Mouse (Mus musculus): ENCODE results near the gene Cyb561a3.
"Not testable (repeated sequence)": the region's sequence is repeated elsewhere in the genome, so short reads cannot be mapped to it uniquely, and the experiment has no call there.

Gene Cyb561a3

DNA sequence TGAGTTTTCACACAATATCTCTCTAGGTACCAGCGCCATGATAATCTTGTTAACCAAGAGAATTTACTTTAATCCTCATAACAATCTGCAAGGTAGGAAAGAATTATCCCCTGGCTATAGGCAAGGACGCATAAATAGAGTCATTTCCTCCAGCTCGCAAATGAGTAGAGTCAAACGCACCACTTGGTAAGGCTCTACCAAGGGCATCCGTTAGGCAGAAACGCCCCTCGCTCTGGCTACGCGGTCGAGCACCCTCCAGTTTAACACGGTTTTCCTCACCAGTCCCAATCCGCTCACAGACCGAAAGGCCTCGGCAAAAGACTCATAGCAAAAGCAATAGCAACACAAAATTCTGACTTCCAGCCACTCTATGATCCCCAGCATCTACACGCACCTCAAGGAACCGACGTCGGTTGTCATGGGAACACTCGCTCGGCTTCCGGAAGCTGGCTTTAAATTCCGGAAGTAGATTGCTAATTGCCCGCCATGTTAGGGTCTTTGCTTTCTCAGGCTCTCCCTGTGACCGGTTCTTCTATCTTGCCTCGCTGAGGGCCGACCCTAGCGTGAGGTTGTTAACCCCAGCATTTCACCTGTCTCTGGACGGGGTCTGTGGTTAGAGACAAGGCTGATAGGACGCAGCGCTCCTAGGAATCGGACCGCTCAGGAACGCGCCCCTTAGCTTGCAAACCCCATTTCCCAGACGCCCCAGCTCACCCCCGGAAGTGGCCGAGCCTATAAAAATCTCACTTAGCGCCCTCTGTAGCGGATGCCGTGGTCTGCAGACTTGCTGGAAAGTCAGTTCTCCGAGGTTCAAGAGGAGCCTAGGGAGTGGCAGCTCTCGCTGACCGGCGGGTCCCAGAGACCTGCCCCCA is at the start of gene Cyb561a3, which contains the start of gene Tmem138:
TSS of gene Cyb561a3 (plus strand) at position 483 of the 872 bp plus-strand sequence.
TSS of gene Tmem138 (minus strand) at position 673 of the 872 bp plus-strand sequence.
- peak; percentile 94 to 95 for DNase-seq

GRCm38 (mm10) chr19:10530082-10530481 is 46.9 kb upstream of the Cyb561a3 start:
- no peak for DNase-seq

DNA sequence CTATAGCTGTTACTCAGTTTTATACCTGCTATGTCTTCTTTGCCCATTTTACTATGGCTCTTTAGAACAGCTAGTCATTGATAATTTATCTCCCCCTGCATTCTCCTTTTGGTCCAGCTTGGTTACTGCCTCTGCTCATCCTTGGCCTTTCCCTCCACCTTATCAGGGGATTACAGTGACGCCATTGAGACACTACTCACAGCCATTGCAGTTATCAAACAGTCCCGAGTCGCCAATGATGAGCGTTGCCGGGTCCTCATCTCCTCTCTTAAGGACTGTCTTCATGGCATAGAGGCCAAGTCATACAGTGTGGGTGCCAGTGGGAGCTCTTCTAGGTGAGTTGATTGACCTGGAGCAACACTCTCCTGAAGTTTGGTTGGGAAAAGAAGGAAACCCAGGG is 37.5 kb upstream of the Cyb561a3 start:
- DNase-seq: no peak

DNA sequence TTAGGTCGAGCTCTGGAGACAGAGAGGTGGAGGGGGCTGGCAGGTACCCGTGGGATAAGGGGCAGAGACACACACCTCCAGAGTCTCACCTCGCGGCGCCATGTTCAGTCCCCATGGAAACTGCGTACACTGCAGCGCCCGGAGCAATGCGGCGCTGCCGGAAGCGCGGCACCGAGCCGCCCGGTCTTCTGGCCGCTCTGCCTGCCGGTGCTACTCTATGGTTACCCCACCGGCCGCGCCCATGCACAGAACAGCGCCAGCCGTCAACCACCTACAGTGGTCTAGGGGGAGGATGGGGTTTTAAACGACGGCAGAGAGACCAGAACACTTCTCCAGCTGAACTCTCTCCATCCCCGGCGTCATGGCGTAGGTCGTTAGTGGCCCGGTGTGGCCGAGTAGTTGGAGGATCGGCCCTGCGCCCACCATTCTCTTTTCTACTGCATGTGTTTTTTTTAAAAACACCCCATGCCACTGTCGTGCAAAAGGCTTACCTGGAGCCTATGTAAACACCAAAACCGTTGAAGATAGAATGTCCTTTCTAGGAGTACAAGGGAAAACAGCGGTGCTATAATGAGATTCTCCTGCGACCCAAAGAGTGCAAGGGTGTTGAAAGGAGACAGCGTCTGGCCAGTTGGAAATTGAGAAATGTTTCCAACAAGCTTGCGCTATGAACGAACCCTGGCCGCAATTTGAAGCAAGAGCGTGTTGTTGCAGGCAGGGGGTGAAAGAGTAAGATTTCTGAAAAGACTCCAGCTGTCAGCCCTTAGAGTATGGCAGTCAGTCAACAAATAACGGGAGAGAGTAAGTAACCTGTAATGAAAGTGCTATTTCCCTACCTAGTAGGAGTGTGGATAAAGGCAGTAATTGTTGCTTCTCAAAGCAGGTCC is 21.1 kb upstream of the Cyb561a3 start, which contains the start of gene Tmem216:
TSS of gene Tmem216 (minus strand) at position 615 of the 887 bp plus-strand sequence.
- DNase-seq: peak; percentile 87 to 91

- no peak for DNase-seq
Measured at GRCm38 (mm10) chr19:10557001-10557400, 20.0 kb upstream of the Cyb561a3 start.

DNA sequence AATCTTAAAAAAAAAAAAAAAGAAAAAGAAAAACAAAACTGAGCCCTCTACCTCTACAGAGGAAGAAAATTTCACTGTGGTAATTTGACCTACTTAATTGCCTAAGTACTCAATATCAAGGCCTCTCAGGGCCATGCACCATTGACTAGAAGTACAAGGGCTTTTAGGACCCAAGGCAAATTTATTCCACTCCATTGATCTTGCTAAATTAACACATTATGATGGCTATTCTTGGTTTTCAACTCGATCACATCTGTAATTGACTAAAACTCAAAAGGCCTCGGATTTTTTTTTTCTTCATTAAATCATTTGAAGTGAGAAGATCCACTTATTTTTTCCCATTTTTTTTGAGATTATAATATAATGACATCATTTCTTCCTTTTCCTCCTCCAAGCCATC is 19.5 kb upstream of the Cyb561a3 start:
- DNase-seq: no peak

DNA sequence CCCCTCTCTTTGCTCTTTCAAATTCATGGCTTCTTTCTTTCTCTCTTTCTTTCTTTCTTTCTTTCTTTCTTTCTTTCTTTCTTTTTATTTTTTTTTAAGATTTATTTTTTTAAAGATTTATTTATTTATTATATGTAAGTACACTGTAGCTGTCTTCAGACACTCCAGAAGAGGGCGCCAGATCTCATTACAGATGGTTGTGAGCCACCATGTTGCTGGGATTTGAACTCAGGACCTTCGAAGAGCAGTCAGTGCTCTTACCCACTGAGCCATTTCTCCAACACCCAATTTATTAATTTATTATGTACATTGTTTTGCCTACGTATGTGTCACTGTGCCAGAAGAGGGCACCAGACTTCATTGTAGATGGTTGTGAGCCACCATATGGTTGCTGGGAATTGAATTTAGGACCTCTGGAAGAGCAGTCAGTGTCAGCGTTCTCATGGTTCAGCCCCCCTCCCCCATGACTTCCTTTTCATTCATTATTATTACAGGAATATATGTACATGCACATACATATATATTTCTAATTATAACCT is 19.1 kb upstream of the Cyb561a3 start:
- not testable (repeated sequence) for DNase-seq

DNA sequence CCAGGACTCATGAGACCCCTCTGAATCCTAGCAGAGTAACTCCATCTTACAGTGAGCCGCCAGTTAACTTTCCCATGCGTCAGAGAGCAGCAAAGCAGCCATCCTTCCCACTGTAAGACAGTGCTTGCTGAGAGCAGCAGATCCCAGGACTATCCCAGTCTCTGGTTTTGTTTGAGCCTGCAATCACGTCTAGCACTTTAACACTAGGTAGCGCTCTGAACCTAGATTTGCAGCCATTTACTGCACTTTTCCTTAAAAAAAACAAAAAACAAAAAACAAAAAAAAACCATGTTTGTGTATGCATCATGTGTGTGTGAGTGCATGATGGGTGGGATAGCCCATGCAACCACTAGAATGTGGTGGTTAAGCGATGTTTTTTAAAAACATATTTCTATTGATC is 16.9 kb upstream of the Cyb561a3 start:
- DNase-seq: no peak

GRCm38 (mm10) chr19:10561558-10562314 is 15.2 kb upstream of the Cyb561a3 start:
- DNase-seq: no peak

DNA sequence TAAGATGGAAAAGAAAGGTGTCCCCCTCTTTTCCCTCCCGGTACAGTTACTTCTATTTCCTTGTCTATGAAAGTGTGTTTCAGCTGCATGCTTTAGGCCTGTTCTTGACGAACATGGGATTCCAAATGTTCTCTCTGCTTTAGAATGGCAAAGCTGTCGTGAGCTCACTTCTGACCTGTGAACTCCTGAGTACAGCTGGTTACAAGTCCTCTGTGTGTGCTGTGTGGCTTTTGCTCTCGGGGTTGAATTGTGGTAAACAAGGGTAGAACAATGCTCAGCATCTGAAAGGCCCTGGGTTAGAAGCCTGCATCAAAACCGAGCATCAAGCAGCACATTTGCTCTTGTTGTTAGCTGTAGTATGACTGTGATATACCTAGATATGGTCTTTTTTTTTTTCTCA is 14.6 kb upstream of the Cyb561a3 start:
- no peak for DNase-seq

GRCm38 (mm10) chr19:10564278-10564677 is 12.7 kb upstream of the Cyb561a3 start:
- DNase-seq: no peak

DNA sequence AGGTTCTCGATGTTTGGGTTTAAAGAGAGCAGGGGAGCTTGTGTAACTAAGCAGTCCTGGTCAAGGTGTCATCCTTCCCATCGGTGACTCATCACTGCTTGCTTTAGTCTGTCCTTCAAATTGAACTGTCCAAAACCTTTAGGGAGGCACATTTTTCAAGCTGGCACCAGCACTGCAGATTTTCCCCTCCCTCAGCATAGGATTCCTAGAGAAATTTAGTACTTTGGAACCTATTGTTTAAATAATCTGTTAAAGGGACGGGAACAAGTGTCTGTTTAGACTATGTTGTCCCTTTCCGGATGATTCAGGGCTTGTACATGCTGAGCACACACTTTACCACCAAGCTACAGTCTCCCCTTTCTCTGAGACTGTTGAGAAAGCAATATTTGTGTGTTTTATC is 11.8 kb upstream of the Cyb561a3 start:
- DNase-seq: no peak

- no peak for DNase-seq
Measured at GRCm38 (mm10) chr19:10569627-10570026, 7.3 kb upstream of the Cyb561a3 start.

GRCm38 (mm10) chr19:10580102-10580501 is 3.1 kb downstream of the Cyb561a3 start:
- no peak for DNase-seq

- DNase-seq: no peak
Measured at GRCm38 (mm10) chr19:10580761-10581160, 3.8 kb downstream of the Cyb561a3 start.

DNA sequence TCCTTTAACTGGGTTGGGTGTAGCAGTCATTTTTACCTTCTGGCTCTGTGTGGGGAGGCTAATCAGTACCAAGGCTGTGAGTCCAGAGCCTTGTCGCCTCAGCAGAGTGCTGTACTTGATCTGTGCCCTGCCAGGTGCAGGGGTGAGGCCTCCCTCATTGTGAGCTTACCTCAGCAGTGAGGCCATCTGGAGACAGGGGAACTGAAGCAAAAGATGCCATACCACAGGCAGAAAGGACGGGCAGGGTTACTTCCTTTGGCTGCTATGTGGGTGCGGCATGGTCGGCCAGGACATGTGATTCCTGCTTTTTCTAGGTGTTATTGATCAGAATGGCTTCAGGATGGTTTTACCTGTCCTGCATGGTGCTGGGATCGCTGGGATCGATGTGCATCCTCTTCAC is 5.0 kb downstream of the Cyb561a3 start:
- DNase-seq: no peak

DNA sequence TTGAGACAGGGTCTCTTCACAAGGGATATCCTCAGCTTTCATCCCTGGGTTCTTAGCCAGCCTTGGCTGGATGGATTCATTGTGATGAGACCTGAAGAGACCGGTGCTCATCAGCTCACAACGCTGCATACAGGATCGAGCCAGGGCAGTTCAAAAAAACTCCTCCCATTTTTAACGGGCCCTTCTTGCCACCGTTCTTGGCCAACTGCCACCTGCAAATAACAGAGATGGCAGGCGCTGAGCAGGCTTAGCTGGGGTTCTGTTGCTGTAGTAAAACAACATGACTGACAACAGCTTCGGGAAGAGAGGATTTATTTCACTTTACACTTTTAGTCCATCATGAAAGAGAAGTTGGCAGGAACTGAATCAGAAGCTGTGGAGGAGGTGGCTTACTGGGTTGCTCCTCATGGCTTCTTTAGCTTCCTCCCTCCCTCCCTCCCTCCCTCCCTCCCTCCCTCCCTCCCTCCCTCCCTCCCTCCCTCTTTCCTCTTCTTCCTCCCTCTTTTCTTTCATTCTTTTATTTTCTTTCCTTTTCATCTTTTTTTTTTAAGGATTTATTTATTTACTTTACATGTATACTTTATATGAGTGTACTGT is 6.7 kb downstream of the Cyb561a3 start:
- DNase-seq: no peak

GRCm38 (mm10) chr19:10585112-10585511 is 8.1 kb downstream of the Cyb561a3 start:
- no peak for DNase-seq

DNA sequence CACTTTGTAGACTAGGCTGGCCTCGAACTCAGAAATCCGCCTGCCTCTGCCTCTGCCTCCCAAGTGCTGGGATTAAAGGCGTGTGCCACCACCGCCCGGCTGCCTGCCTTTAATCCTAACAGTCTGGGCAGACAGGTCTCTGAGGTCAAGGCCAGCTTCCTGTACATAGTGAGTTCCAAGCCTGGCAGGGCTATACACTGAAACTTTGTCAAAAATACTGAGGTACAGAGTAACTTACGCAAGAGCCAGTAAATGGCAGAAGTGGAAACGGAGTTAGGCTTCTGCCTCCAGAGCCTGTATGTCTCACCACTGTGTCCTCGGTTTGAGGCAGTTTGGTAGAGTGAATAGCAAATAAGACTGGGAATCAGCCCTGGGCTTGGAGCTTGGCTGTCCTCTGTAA is 10.3 kb downstream of the Cyb561a3 start:
- DNase-seq: no peak

GRCm38 (mm10) chr19:10589127-10589857 is 12.3 kb downstream of the Cyb561a3 start:
- DNase-seq: no peak

- no peak for DNase-seq
Measured at GRCm38 (mm10) chr19:10590301-10590700, 13.3 kb downstream of the Cyb561a3 start.
